Mouse (Mus musculus) cerebellum, postnatal 14 days (tissue): ENCODE measurements at regions not wholly inside any gene's neighbourhood (a gene's known extent, or its start where the extent isn't known, plus 50 kb on each side); places are given as distances from the start of the nearest gene placed in this dataset.

Source experiments
- DNase-seq, 2 experiments: peaks; one replicate each; pipeline ENCODE4 v3.0.0; 2021; ENCODE audit warnings: mixed read lengths in 2 of 2

DNA sequence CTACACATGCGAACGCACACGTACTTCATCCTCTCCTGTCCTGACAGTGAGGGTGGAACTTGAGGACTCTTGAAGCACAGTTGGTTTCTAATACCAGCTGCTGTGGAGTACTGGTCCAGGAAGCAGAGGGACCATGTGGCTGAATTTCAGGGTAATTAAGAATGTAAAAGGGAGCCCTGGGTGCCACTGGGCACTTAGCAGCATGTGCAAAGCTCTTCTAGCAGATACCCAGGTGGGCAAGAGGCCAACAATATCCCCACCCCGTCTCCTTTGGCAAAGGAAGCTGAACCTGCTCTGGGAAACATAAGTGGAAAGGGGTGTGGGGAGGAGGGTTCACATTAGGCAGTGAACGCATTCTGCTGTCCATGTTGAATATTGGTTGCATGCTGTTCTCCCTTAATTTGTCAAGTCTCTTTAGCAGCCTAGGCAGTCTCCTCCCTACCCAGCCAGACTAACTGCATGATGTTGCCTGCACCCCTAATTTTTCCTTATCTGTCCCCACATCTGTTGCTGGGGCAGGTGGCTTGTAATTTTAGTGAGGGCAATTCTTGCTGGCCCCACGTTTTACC lies 369.6 kb downstream of the Sorl1 start:
- DNase-seq, result peak; percentile 66 to 76

DNA sequence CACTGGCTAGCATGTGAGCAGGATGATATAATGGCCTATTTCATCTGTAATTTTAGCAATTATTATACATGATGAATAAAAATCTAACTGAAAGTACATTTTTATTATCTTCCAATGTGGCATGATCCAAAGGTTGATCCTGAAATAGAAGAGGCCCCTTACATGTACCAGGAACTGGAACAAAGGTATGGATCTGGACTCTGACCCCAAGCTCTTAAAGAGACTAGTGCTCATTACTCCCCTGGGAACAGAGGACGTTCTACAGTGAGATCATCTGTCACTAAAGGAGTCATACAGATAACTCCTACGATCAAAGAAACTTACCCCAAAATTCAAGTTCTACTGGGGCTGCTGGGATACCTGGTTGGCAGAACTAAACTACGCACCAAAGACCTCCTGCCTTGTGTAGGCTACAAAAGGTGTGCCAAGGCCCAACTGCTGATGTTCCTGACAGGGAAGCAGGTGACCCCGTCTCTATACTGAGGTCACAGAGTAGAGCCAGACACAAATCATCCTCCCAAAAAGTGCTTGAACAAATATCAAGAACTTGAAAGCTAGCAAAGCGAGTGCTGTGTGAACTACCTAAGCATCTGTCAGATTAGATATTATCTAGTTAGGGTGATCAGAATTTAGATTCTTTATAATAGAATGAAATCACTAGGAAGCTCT lies 378.0 kb downstream of the Sorl1 start:
- DNase-seq, result no peak

DNA sequence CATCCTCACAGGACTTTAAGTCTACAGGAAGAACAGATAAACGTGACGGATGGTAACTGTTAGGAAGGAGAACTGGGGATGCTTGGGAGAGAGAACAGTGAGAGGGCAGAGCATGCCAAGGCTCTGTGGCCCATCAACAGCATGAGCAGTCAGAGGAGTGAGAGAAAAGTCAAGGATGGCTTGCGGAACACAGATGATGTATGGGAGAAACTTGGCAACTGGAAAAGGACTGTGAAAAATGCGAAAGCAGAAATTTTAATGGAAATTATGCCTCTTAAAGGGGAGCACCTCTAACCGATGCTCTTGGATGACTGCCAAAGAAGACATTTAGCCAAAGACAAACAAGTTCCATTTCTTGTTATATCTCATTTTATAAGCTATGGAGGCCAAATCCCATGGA lies 382.6 kb downstream of the Sorl1 start:
- no peak for DNase-seq

DNA sequence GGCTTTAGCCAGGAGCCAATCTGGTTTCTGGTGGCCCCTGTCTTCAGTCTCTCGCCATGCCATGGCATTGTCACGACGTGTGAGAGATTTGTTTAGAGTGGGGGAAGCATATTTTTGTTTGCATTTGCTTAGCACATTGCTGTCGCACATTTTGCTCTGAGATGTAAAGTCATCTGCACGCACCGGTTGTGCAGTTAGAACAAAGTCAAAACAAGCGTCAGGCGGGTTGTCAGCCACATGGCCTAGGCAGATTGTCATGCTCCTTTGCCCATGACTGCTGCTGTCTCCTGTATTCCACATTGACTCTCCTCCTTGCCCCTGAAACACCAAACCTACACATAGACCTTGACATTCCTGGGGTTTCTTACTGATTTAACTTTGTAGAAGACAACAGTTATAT lies 383.6 kb downstream of the Sorl1 start:
- no peak for DNase-seq

DNA sequence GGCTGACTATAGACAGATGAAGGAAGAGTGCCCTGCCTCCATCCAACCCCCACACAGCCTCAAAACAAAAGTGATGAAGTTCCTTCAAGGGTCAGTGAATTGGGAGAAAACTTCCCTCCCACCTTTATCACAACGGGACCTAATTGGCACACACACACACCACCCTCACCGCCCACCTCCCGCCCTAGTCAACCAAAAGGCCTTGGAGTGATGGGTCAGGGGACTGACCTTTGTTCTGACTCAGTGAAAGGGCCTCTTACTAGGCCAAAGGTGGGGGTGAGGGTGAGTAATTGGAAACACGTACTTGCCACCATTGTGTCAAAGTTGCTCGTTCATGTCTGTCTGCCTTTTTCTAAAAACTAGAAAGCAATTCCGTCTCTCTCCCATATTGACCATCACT lies 386.4 kb downstream of the Sorl1 start:
- no peak for DNase-seq

DNA sequence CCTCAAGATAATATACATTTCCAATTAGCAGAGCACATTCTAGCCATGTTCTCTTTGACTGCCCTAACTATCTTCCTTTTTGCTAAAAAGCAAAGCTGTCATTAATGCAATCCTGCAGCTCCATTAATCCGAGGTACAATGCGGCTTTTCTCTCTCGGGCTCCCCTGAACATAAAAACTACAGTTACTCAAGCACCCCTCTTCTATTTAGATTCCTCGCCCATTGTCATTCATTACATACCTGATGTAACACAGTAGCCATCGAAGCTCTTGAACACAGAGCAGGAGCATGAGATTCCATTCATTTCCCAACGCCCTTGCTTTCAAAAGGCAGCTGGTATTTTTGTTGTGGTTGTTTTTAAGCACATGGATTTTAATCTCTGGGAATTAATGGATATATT lies 387.2 kb downstream of the Sorl1 start:
- DNase-seq, result no peak

DNA sequence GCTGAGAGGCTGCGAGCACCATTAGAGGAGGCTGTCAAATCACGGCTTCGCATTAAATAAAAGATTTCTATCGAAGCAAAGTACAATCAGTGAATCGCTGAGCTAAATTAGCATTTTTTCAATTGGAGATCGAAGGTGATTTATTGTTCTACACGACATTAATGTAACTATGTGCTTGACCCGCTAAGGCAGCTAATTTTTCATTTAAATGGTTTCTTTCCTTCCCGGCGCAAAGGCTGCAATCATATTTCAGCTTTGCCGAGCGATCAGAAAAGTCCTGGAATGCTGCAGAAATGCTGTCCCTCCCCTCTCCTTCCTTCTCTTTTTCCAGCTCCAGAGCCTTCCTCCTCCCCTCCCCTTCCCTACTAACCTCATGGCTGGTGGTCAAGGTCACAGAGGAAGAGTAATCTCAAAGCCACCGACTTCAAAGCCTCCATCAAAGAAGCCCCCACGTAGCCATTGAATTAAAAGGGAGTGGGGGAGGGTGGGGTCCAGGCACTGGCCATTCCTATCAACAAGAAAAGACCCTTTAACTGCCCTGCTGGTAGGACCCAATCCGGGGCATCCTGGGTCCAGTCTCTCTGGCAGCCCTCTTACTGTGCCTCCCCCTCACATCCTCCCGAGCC lies 387.8 kb downstream of the Sorl1 start:
- peak in 1 of 2 experiments; percentile 18 for DNase-seq

DNA sequence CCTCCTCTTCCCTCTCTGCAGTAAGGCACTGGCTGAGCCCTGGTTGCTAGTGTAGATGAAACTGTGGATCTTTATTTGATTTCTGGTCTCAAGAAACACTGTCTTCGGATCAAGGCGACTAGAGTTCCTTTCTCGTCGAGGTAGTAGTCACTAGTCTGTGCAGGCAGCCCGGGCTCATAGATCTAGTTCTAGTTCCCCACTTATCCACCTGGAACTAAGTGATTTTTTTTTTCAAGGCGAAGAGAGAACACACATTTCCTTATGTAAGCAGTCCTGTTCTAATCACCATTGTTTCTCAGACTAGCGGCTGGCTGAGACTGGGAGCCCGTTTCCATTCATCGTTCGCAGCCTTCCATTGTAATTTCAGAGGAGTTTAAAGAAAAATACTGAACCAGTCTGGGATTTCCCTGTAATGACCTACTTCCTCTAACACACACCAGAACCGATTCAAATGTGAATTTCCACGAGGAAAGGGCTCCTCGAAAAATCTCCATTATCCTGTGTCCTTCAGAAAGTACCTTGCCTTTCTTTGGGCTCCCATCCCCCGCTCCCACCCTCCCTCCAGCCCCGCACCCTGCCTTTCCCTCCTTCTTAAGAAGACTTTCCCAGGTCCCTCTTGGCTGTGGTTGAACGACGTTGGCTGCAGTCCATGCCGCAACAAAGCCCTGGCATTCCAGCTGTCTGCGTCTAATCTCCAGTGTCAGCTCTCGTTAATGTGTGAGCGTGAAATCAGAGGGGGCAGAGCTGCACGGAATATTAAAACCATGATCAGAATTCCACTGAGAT lies 388.5 kb downstream of the Sorl1 start:
- peak; percentile 61 to 69 for DNase-seq

DNA sequence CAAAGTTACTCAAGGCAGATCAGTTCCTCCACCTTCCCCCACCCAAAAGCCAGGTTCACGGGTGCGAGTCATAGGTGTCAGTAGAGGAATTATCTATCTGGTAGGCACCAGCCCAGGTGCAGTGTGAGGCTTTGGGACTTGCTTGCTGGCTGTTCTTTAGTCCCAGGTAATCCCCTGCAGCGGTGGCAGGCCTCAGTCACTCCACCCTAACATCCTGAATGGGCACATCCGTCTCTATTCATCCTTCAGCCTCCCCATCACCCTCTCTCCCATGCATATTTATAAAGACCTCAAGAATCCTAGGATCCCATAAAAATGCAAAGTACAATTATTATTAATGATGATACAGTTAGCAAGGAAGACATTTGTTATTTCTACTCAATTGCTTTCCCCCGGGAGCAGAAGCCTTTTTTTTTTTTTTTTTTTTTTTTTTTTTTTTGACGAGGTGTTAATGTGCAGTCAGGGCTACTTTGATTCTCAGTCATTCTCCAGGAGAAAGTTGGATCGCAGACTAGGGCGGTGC lies 389.1 kb downstream of the Sorl1 start:
- no peak for DNase-seq

DNA sequence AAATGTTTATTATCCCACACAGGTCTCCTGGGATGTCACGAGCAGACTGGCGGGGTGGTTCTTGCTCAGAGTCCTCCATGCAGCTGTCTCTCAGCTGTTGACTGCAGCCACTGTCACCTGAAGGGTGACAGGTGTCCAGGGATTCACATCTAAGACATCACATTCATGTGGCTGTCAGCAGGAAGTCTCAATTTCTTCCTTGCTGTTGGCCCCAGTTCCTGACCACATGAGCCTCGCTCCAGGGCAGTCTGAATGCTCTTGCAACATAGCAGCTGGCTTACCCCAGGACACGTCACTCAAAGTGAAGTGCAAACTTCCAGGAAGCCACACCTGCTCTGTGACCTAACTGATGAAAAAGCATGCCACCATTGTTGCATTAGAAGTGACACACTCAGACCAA lies 402.5 kb downstream of the Sorl1 start:
- no peak for DNase-seq

DNA sequence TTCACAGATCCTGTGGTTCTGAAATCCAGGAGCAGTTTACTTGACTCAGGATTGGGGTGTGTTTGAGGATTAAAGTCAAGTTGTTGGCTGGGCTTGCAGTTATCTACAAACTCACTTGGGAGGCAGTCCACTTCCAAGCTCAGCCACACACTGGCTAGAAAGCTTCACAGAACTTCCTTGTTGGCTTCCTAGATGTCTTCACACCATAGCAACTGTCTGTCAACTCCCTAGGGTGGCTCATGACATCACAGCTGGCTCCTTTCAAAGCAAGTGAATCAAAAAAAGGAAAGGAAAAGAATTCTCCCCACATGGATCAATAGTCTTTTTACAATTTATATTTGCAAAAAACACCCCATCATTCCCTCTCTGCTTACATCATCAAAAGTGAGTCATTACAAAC lies 408.9 kb downstream of the Sorl1 start:
- DNase-seq, result no peak

DNA sequence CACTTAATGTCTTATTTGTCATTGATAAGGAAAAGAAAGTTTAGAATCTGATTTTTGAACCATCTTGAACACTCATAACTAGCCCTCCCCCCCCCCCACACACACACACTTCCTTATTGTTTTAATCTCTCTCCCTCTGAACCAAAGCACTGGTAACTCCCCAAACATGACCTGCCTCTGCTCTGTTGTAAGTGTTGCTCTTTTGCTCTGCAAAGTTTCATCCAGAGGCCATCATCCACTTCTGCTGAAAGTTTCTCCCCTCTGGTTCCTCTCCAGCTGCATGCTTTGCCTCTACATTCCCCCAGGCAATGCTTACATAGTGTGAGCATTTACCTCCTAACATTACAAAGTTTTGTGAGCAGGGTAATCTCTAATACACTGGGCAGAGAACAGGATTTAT lies 418.1 kb downstream of the Sorl1 start:
- DNase-seq, result no peak

DNA sequence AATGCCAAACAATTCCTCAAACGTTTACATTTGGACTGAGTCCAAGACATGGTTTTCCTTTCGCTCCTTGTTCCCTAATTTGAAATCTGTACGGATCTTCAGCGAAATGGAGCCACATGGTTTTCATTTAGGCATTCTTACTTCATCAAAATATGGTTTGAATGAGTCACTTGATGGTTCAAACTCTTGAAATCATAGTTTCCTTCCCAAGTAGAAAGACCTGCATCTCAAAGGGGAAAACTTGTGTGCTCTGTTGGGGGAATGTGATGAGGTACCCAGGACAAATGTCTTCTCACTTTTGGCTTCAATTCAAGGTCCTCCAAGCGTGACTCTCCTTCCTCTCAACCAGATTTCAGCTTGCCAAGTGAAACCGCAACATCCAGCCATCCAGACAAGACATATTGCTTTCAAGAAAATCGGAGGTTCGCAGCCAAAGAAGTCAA lies 418.6 kb downstream of the Sorl1 start:
- no peak for DNase-seq

DNA sequence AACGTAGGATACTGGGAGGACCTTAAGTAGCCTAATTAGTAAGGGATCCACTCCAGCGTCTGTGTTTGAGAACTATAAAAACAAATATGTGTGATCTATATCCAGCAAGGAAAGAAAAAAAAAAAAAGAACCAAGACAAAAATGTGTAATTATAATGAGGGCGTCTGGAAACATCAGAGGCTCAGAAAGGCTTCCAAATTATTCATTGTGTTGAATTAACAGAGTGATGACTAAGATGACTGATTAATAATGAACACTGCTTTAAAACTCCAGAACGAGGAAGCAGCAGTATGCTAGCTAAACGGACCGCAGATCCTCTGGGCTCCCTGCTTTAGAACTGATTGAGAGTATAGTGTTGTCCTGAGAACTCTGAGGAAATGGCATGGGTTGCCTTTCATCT lies 421.0 kb downstream of the Sorl1 start:
- DNase-seq, result no peak

DNA sequence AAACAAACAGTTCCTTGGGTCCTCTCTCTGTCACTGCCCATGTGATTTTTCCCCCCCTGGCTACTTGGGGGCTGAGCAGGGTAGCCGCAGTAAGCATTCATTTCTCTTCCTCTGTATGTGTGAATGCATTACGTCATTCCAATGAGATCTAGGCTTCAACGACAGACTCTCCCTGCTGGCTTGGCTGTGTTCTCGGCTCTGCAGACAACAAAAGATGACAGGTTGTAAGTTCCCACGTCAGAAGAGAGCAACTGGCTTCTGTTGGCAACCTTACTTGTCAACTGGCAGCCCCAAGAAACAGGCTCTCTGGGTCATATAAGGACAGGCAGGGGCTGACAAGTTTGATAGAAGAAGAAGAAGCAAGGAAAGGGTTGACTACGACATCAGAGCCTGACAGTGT lies 423.4 kb downstream of the Sorl1 start:
- peak; percentile 26 to 27 for DNase-seq

DNA sequence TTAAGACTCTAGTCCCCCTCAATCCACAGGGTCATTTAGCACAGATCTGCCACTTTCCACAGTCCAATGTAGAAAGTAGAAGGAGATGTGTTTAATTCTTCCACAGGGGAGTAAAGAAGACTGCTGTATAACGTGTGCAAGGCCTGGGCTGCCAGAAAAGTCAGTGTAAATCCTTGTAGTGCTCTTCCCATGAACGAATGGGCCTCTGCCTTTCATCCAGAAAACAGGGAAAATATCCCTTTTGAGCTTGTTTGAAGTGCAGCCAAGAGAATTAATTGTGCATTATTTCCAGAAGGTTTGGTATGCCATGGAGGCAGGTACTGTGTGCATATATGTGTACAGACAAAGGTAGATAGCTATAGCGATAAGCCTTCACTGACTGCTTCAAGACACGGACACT lies 425.1 kb downstream of the Sorl1 start:
- no peak for DNase-seq

DNA sequence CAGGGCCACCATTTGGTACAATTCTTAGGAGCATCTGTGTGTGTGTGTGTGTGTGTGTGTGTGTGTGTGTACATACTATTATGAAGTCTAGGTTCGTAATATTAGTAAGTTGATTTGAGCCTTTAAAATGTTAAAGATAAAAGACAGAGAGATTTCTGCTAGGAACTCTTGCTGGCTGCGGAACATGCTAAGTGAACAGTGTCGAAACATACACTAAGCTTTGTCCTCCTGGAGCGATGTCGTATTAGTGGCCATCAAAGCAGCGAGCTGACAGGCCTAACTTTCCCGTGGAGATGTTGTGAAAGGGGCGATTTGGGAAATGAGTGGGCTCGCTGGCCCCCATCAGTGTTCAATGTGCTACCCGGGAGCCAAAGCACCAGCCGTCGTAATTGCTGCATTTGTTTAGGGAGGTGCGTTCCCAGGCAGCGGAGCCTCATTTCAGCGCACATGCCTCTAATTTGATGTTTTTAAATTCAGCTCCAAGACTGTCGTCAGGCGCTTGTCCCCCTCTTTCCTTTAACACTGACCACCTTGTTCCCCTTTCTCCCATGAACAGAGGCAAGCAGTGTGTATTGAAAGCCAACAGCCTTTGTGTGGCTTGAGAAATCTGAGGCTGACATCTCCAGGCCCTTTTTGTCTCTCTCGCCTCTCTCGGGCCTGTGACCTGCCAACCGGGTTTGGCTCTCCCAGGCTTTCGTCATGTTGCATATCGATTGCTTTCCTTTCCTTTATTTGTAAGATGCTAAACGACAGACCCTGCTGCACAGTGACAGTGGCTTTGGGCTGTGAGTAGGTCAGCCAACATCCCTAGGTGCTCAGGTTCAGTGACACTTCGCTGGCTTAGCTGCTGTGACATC lies 426.3 kb downstream of the Sorl1 start:
- DNase-seq, result peak in 1 of 2 experiments; percentile 9

DNA sequence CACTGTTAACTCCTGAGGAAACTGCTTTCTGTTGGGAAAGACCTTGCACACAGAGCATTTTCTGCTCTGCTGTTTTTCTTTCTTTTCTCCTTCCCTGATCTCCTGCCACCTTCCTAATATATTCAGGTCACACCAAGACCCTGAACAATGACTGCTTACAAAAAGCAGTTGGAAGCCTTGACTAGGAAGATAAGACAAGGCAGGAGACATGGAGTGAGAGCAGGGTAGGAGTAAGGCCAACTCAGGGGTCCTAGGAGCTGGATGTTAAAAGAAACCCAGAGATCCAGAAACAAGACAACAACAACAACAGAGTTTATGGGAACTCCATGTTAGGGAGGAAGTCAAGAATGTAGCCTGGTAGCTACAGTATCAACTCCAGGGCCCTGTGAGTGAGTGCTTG lies 426.9 kb downstream of the Sorl1 start:
- DNase-seq, result no peak

DNA sequence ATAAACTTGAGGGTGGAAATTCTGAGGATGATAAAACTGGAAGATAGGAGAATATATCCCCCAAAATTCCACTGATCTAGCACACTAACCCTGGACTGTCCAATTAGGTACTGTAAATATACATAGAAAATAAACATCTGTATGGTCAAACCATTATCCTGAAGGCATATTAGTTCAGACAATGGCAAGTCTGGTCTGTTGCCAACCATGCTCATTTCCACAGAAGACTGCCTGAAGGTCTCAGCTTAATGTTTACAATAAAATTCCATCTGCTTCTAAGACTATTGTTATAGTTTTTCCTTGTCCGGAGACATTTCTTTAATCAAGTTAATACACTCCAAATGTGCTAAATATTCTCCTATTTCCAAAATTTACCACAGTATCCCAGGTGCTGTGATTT lies 441.2 kb downstream of the Sorl1 start:
- no peak for DNase-seq

DNA sequence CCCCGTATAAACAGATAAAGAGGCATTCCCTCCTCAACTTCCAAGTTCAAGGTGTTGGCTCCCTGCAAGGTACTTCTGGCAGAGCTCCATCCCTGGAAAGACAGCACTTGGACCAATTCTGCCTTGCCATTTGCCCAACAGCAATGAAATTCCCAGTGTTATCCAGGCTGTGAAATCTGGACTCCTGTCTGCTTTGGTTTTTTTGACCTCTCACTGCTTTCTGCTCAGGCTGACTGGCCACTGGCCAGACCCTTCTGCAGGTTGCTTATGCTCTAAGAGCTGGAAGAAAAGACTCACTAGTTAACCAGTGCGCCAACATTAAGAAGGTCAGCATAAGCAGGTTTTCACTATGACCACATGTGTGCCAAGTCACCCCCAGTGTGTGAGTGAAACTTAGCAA lies 448.4 kb downstream of the Sorl1 start:
- peak; percentile 27 to 38 for DNase-seq

DNA sequence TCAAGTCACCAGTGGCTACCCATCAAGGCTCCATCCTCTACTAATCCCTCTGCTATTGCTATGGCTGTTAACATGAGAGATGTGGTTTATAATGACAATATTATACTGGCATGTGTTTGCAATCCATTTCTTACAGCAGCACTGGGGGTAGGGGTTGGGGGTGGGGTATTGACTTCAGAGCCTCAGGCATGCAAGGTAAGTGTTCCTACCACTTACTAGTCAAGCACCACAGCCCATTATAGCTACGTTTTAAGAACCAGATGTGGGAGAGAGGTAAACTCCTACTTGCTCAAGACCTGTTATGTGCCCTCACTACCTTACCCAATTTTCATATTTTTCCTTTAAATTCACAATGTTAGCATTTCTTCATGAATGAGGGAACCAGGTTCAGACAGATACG lies 451.1 kb downstream of the Sorl1 start:
- no peak for DNase-seq

DNA sequence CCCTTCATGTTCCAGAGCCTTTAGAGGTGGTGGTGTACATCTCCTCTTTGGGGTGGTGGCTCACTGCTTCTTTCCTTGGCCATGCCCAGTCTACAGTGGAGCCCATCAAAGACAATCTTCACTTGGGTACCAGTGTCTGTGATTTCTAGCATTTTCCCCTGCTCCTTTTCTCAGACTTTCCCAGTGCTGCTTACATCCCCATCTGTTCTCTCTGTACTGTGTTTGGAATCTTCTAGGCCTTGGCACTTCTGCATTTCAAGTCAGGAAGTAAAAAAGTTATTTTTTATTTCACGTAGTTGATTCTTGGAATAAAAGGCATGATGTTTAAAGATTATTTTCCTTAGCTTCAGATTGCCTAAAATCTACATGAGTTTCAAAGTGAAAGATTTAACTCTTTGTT lies 455.4 kb downstream of the Sorl1 start:
- DNase-seq, result no peak
